Mouse (Mus musculus) testis, adult 2 months (tissue): Measurements from ENCODE around the gene 1700080O16Rik.

Experiments used
- CTCF ChIP-seq: fragments of 200-500 bp; IDR thresholded peaks from 2 replicates; pipeline ENCODE4 v1.5.1; 2012; ENCODE audit warnings: low read depth, mild to moderate bottlenecking, inconsistent platforms, low read length, moderate library complexity; ENCODE audit not compliant: control insufficient read depth, insufficient read depth, insufficient replicate concordance
- POLR2A ChIP-seq: fragments of 200-500 bp; IDR thresholded peaks from 2 replicates; pipeline ENCODE4 v1.6.1; 2012; ENCODE audit warnings: low read depth, mild to moderate bottlenecking, inconsistent platforms, low read length, moderate library complexity; ENCODE audit not compliant: control insufficient read depth

- TF ChIP-seq POLR2A (no peak), CTCF (no peak)
These were observed 53.5 kb downstream of the 1700080O16Rik start for GRCm38 (mm10) chrX:51919091-51919490.
